Mouse (Mus musculus): ENCODE measurements around the gene Rbm20.

GRCm38 (mm10) chr19:53679981-53680380 lies 2.9 kb downstream of the Rbm20 start:
- TF ChIP-seq POLR2A (IDR thresholded peaks at IDR 0.05; ENCODE audit: borderline replicate concordance, extremely low read depth, low read depth, low read length), result no peak
- TF ChIP-seq CTCF (IDR thresholded peaks at IDR 0.05; ENCODE audit: insufficient read depth, low read length), result no peak

Data from lung, adult 2 months (tissue).